Mouse (Mus musculus) midbrain, embryonic 14.5 days (tissue): Measurements from ENCODE around the gene Syt16. TPM values are rescaled to one million over a fixed set of nuclear protein-coding genes. Genes with fewer than 3 reads are reported as not detected.

ENCODE experiments used
- polyA plus RNA-seq: library from polyadenylated mRNA; unstranded; fragments of >200 nt; fragmentation: Nextera tagmentation; extraction: Ambion mirVana; gene quantifications from 2 replicates; pipeline ENCODE4 v1.2.1, GENCODE M21; 2014

Gene Syt16
- polyA plus RNA-seq, 1 experiment from 2014 or later, result 88.4 TPM

Other genes starting within 250 kb of the Syt16 start
- gene Hif1a, start 96.3 kb upstream of the Syt16 start, polyA plus RNA-seq, result 90.0 and 119 TPM in 2 replicates
- gene Gm49321, start 60.0 kb upstream of the Syt16 start, polyA plus RNA-seq, result 14.5 and 16.3 TPM in 2 replicates
- gene Snapc1, start 33.2 kb upstream of the Syt16 start, polyA plus RNA-seq, result 34.8 and 38.4 TPM in 2 replicates